Comparison of ENCODE assay signal across 11 mouse cellular contexts in the genomic region with DNA sequence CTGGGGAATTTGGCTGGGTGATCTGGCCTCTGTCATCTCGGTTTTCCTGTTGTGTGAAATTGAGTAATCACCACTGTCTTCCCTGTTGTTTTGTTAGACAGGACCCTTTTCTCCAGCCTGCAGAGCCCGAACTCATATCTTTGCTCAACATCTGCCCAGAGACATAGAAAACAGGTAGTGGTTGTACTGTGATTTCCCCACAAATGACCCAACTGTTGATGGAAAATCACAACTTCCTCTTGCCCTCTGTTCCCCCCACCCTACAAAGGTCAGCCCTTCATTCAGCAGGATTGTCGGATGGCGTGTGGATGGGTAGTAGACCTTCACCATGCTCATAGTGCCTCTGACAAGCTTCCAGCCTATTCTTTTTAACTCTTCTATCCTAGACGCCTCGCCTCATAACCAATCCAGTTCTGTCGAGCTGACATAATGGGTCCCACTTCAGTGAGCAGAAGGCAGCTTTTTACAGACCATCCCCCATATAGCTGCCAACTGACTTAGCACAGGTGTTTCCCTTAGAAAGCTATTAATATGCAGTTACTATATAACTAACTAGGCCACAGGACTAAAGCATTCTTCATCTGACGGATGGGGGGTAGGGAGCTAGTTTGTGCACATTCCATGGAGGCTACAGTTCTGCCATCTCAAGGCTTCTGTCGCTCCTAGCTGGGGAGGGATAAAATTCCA. TPM values are rescaled to one million over a fixed set of nuclear protein-coding genes. Genes with fewer than 3 reads are reported as not detected.
DNase-seq lines count a peak whose midpoint lies in the region; ATAC-seq and TF ChIP-seq lines count a peak whose summit lies in the region.
"Had no signal": no experiment of that assay in that cellular context is flagged by ENCODE, and none has a peak within 500 bp of the region (broad histone marks: within the 10 kb centered on the region; RNA-seq: fewer than 3 reads in every experiment).

No protein-coding gene starts in this region.

- no peak for DNase-seq in heart, embryonic 10.5 days (ENCODE audit: low spot score)
- DNase-seq in heart, postnatal 36 days: no peak
- DNase-seq in heart, postnatal 0 days (ENCODE audit: low spot score): no peak
- no peak for DNase-seq in liver, postnatal 0 days
- no peak for DNase-seq in midbrain, postnatal 0 days (ENCODE audit: low spot score)
- no peak for DNase-seq in right cerebral cortex, postnatal 14 days
- DNase-seq in layer of hippocampus, postnatal 36 days: no peak
- DNase-seq: cerebellum, adult 11-12 months had no signal

- H3K4me3 ChIP-seq in heart, embryonic 10.5 days: no peak overlapping the region
- H3K4me3 ChIP-seq in C2C12 (ENCODE audit: insufficient read depth, poor library complexity, severe bottlenecking): no peak overlapping the region
- no peak overlapping the region for H3K4me3 ChIP-seq in heart, postnatal 0 days (ENCODE audit: low read depth, low read length)
- H3K4me3 ChIP-seq in liver, postnatal 0 days (ENCODE audit: low read depth, low read length): no peak overlapping the region
- no peak overlapping the region for H3K4me3 ChIP-seq in midbrain, postnatal 0 days (ENCODE audit: low read depth, low read length)
- H3K4me3 ChIP-seq: limb, embryonic 12.5 days; neural tube, embryonic 12.5 days had no signal

- peak; percentile 65 for ATAC-seq in heart, postnatal 0 days (ENCODE audit: insufficient read depth, low read depth)
- peak; percentile 52 for ATAC-seq in liver, postnatal 0 days
- no peak for ATAC-seq in midbrain, postnatal 0 days (ENCODE audit: low FRiP score)

- H3K9me3 ChIP-seq in heart, embryonic 10.5 days: no peaks in the 10 kb centered on the region
- H3K9me3 ChIP-seq in heart, postnatal 0 days (replicated peaks; ENCODE audit: control insufficient read depth, low read length): 0 out of 2 replicates have a peak, but pooled peaks cover 5% of the 10 kb centered on the region
- H3K9me3 ChIP-seq in liver, postnatal 0 days (ENCODE audit: low read length): no peaks in the 10 kb centered on the region
- no peaks in the 10 kb centered on the region for H3K9me3 ChIP-seq in midbrain, postnatal 0 days (ENCODE audit: low read length)

- 64% methylated on average over 9 of the region's 9 CpGs for WGBS in heart, embryonic 10.5 days
- WGBS in heart, postnatal 0 days: 56% methylated on average over 9 of the region's 9 CpGs
- WGBS in liver, postnatal 0 days (ENCODE audit: insufficient replicate concordance): 47% methylated on average over 9 of the region's 9 CpGs
- 86% methylated on average over 9 of the region's 9 CpGs for WGBS in midbrain, postnatal 0 days

- TF ChIP-seq CTCF in C2C12 (IDR thresholded peaks at IDR 0.05; ENCODE audit: control insufficient read depth, insufficient read depth, insufficient read length): no peak
- TF ChIP-seq CTCF in heart, postnatal 0 days (IDR thresholded peaks at IDR 0.05; ENCODE audit: low read depth): no peak
- 0 out of 2 replicates have a peak, but pooled peaks have one; percentile 22 for TF ChIP-seq CTCF in liver, postnatal 0 days (IDR thresholded peaks at IDR 0.05; ENCODE audit: low read depth)
- no peak for TF ChIP-seq CTCF in midbrain, postnatal 0 days (IDR thresholded peaks at IDR 0.05)

- intact Hi-C loops in heart, postnatal 36 days (cut with DNase I): loop anchor here (2.0 kb wide), 1 partner anchor 17 kb away; no protein-coding TSS in a partner anchor

- no peaks in the 10 kb centered on the region for H3K79me3 ChIP-seq in C2C12 (ENCODE audit: low read depth)

- no peaks in the 10 kb centered on the region for H3K79me2 ChIP-seq in C2C12 (ENCODE audit: control insufficient read depth, insufficient read depth)

- TF ChIP-seq EP300 in heart, postnatal 0 days (IDR thresholded peaks at IDR 0.05; ENCODE audit: low read depth): no peak
- peak; percentile 55; the same call in 1 of the 2 replicates for TF ChIP-seq EP300 in liver, postnatal 0 days (IDR thresholded peaks at IDR 0.05; ENCODE audit: low read depth)

- H3ac ChIP-seq in C2C12 (ENCODE audit: control insufficient read depth, insufficient read length, low read depth): no peak overlapping the region

- peaks cover 22% of the 10 kb centered on the region for H3K4me1 ChIP-seq in heart, embryonic 10.5 days
- H3K4me1 ChIP-seq in heart, postnatal 0 days (ENCODE audit: control insufficient read depth, insufficient read depth): peaks cover 21% of the 10 kb centered on the region
- H3K4me1 ChIP-seq in liver, postnatal 0 days (ENCODE audit: insufficient read depth): peaks cover 16% of the 10 kb centered on the region
- no peaks in the 10 kb centered on the region for H3K4me1 ChIP-seq in midbrain, postnatal 0 days (ENCODE audit: insufficient read depth, low read length)
- H3K4me1 ChIP-seq: neural tube, embryonic 12.5 days had no signal

- no peak overlapping the region for H3K9ac ChIP-seq in heart, postnatal 0 days (replicated peaks; ENCODE audit: low read depth, low read length)
- H3K9ac ChIP-seq in liver, postnatal 0 days (replicated peaks): no peak overlapping the region
- no peak overlapping the region for H3K9ac ChIP-seq in midbrain, postnatal 0 days (replicated peaks; ENCODE audit: low read length, poor library complexity, severe bottlenecking)
- H3K9ac ChIP-seq: limb, embryonic 12.5 days; neural tube, embryonic 12.5 days had no signal

- H3K27me3 ChIP-seq in heart, embryonic 10.5 days (ENCODE audit: insufficient read depth, poor library complexity, severe bottlenecking): no peaks in the 10 kb centered on the region
- no peaks in the 10 kb centered on the region for H3K27me3 ChIP-seq in C2C12 (ENCODE audit: control insufficient read depth, insufficient read depth, insufficient read length)
- H3K27me3 ChIP-seq in heart, postnatal 0 days (ENCODE audit: control insufficient read depth, insufficient read depth, low read length): no peaks in the 10 kb centered on the region
- no peaks in the 10 kb centered on the region for H3K27me3 ChIP-seq in liver, postnatal 0 days (ENCODE audit: insufficient read depth, low read length)
- H3K27me3 ChIP-seq in midbrain, postnatal 0 days (ENCODE audit: insufficient read depth, low read length): no peaks in the 10 kb centered on the region
- H3K27me3 ChIP-seq: limb, embryonic 12.5 days; neural tube, embryonic 12.5 days had no signal

- H3K27ac ChIP-seq in heart, embryonic 10.5 days: peak overlapping the region; percentile 62; the same call in 1 of the 2 replicates
- H3K27ac ChIP-seq in heart, postnatal 0 days (ENCODE audit: low read depth): peak overlapping the region; percentile 83
- H3K27ac ChIP-seq in liver, postnatal 0 days (ENCODE audit: low read depth): peak overlapping the region; percentile 71
- H3K27ac ChIP-seq in midbrain, postnatal 0 days (ENCODE audit: low read depth, low read length): no peak overlapping the region
- H3K27ac ChIP-seq: limb, embryonic 12.5 days; neural tube, embryonic 12.5 days had no signal

- peak overlapping the region; percentile 13 for H3K4me2 ChIP-seq in heart, postnatal 0 days (ENCODE audit: low read depth, low read length)
- peak overlapping the region; percentile 3; the same call in 1 of the 2 replicates for H3K4me2 ChIP-seq in liver, postnatal 0 days (ENCODE audit: low read depth, low read length)
- H3K4me2 ChIP-seq in midbrain, postnatal 0 days (ENCODE audit: low read depth, low read length, poor library complexity, severe bottlenecking): no peak overlapping the region
- H3K4me2 ChIP-seq: limb, embryonic 12.5 days; neural tube, embryonic 12.5 days had no signal

- H3K36me3 ChIP-seq in heart, embryonic 10.5 days: peaks cover 51% of the 10 kb centered on the region
- H3K36me3 ChIP-seq in C2C12 (ENCODE audit: control insufficient read depth, insufficient read depth): no peaks in the 10 kb centered on the region
- H3K36me3 ChIP-seq in heart, postnatal 0 days (replicated peaks; ENCODE audit: control insufficient read depth, insufficient read depth, low read length): peaks cover 32% of the 10 kb centered on the region
- peaks cover 9% of the 10 kb centered on the region; the same call in 1 of the 2 replicates for H3K36me3 ChIP-seq in liver, postnatal 0 days (replicated peaks; ENCODE audit: insufficient read depth, low read length)
- H3K36me3 ChIP-seq in midbrain, postnatal 0 days (ENCODE audit: insufficient read depth, low read length): no peaks in the 10 kb centered on the region
- H3K36me3 ChIP-seq: neural tube, embryonic 12.5 days had no signal

TF ChIP-seq in C2C12, 6 proteins besides CTCF, POLR2A, EP300 and RAD21:
- no peak for TF ChIP-seq USF1 (IDR thresholded peaks at IDR 0.05; ENCODE audit: low read depth)
- no peak for TF ChIP-seq MYOD1 (IDR thresholded peaks at IDR 0.05; ENCODE audit: control insufficient read depth, insufficient read length, low read depth)
- TF ChIP-seq CEBPB (IDR thresholded peaks at IDR 0.05; ENCODE audit: low read depth): peak; percentile 22
- TF ChIP-seq FOSL1 (IDR thresholded peaks at IDR 0.05; ENCODE audit: insufficient read depth, low read length, poor library complexity, severe bottlenecking): no peak

RNA-seq across cellular contexts. Expression of a gene that starts 42.7 kb away (rescaled TPM):
- 22.0 and 28.5 TPM in 2 replicates for polyA plus RNA-seq in heart, embryonic 10.5 days (2016; fragmentation: Nextera tagmentation; extraction: Ambion mirVana)
- total RNA-seq in heart, postnatal 36 days (2021): 10 to 100 TPM; 40.2 to 43.7 TPM
- 0.34 TPM for polyA plus RNA-seq in C2C12 (2012; fragmentation: generic; extraction: Trizol)
- 7.8 and 7.9 TPM in 2 replicates for total RNA-seq in heart, postnatal 0 days (2014; rRNA removed; ENCODE audit: low replicate concordance)
- 14.7 and 17.2 TPM in 2 replicates for polyA plus RNA-seq in heart, postnatal 0 days (2015; fragmentation: Nextera tagmentation; extraction: Ambion mirVana)
- 11.8 and 16.8 TPM in 2 replicates for polyA plus RNA-seq in liver, postnatal 0 days (2015; fragmentation: Nextera tagmentation; extraction: Ambion mirVana)
- total RNA-seq in midbrain, postnatal 0 days (2014; rRNA removed): 3.8 and 6.5 TPM in 2 replicates
- polyA plus RNA-seq in midbrain, postnatal 0 days (2015; fragmentation: Nextera tagmentation; extraction: Ambion mirVana): 14.9 and 18.0 TPM in 2 replicates
- 10 to 100 TPM; 14.3 to 18.2 TPM for total RNA-seq in layer of hippocampus, postnatal 36 days (2021)
